In the genomic region with DNA sequence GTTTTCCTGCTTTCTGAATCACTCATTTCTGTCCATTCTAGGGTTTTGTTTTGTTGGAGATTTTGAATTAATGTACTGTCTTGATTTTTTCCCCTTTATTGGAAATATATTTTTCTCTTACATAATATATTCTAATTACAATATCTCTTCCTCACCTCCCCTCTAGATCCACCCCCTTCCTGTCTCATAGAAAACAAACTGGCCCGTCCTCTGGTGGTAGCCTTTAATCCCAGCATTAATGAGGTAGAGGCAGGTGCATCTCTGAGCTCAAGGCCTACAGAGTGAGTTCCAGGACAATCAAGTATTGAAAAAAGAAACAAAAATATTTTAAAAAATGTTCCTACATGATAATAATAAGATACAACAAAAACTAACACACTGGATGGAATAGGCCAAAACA, we compare ENCODE assay signal across 20 mouse cellular contexts.
DNase-seq lines count a peak whose midpoint lies in the region; ATAC-seq and TF ChIP-seq lines count a peak whose summit lies in the region.
"Had no signal": no experiment of that assay in that cellular context is flagged by ENCODE, and none has a peak within 500 bp of the region (broad histone marks: within the 10 kb centered on the region; RNA-seq: fewer than 3 reads in every experiment).

No protein-coding gene starts in this region.

- no peak for TF ChIP-seq EP300 in heart, adult 2 months (IDR thresholded peaks at IDR 0.05; ENCODE audit: insufficient read depth, low read depth, low read length)

- no peak for DNase-seq in heart, adult 2 months
- DNase-seq in heart, embryonic 10.5 days (ENCODE audit: low spot score), result no peak
- peak; percentile 55 for DNase-seq in A20 (ENCODE audit: low read depth, low spot score)
- DNase-seq in left cerebral cortex, postnatal 36 days (ENCODE audit: low spot score in 2 of 2), result no peak
- no peak for DNase-seq in frontal cortex, postnatal 36 days (ENCODE audit: low spot score in 2 of 2)
- DNase-seq: cerebellum, postnatal 10 days; embryo, embryonic 11 days; kidney, adult 11 months; kidney, postnatal 10 days; layer of hippocampus, adult 9-11 months; lung, adult 18-20 months; lung, postnatal 4 days; right cerebral cortex, postnatal 14 days; thymus, postnatal 25 days had no signal

- no peaks in the 10 kb centered on the region for H3K9me3 ChIP-seq in heart, embryonic 10.5 days
- no peaks in the 10 kb centered on the region for H3K9me3 ChIP-seq in liver, embryonic 16.5 days (replicated peaks; ENCODE audit: control insufficient read depth, low read length)
- H3K9me3 ChIP-seq: embryonic facial prominence, embryonic 15.5 days; midbrain, embryonic 13.5 days had no signal

- ATAC-seq in liver, embryonic 16.5 days (ENCODE audit: low read depth), result no peak
- ATAC-seq: forebrain, embryonic 14.5 days; midbrain, embryonic 13.5 days had no signal

- peak; percentile 50 for TF ChIP-seq CTCF in heart, adult 2 months (IDR thresholded peaks at IDR 0.05)
- no peak for TF ChIP-seq CTCF in bone marrow macrophage, adult 2 months (IDR thresholded peaks at IDR 0.05; ENCODE audit: low read depth, low read length)

- peak overlapping the region; percentile 83 for H3K4me2 ChIP-seq in liver, embryonic 16.5 days (ENCODE audit: low read depth, low read length)
- H3K4me2 ChIP-seq: embryonic facial prominence, embryonic 15.5 days; hindbrain, embryonic 14.5 days; midbrain, embryonic 13.5 days had no signal

- peak overlapping the region; percentile 80 for H3K27ac ChIP-seq in heart, adult 2 months
- H3K27ac ChIP-seq in heart, embryonic 10.5 days, result no peak overlapping the region
- peak overlapping the region; percentile 80 for H3K27ac ChIP-seq in bone marrow macrophage, adult 2 months (ENCODE audit: insufficient read depth, low read depth, low read length)
- peak overlapping the region; percentile 81 for H3K27ac ChIP-seq in liver, embryonic 16.5 days (ENCODE audit: low read length)
- H3K27ac ChIP-seq: embryonic facial prominence, embryonic 15.5 days; hindbrain, embryonic 14.5 days; midbrain, embryonic 13.5 days had no signal

- intact Hi-C loops in heart, adult 2 months (cut with DNase I), result no loop called here
- intact Hi-C loops in left cerebral cortex, postnatal 36 days (cut with DNase I), result no loop called here

- H3K79me2 ChIP-seq in heart, adult 2 months (replicated peaks; ENCODE audit: control insufficient read depth, insufficient read depth, low read length), result peaks cover 12% of the 10 kb centered on the region

- H3K4me1 ChIP-seq in heart, adult 2 months (ENCODE audit: control insufficient read depth, insufficient read depth, low read length), result peaks cover 20% of the 10 kb centered on the region
- H3K4me1 ChIP-seq in heart, embryonic 10.5 days, result peaks cover 3% of the 10 kb centered on the region; the same call in 1 of the 2 replicates
- H3K4me1 ChIP-seq in bone marrow macrophage, adult 2 months (ENCODE audit: control insufficient read depth, insufficient read depth, low read length), result peaks cover 29% of the 10 kb centered on the region
- H3K4me1 ChIP-seq in liver, embryonic 16.5 days (ENCODE audit: control insufficient read depth, low read depth, low read length), result peaks cover 18% of the 10 kb centered on the region
- H3K4me1 ChIP-seq: midbrain, embryonic 13.5 days had no signal

- no peak overlapping the region for H3K4me3 ChIP-seq in heart, adult 2 months
- no peak overlapping the region for H3K4me3 ChIP-seq in heart, embryonic 10.5 days
- no peak overlapping the region for H3K4me3 ChIP-seq in bone marrow macrophage, adult 2 months (ENCODE audit: insufficient read depth, low read length)
- no peak overlapping the region for H3K4me3 ChIP-seq in liver, embryonic 16.5 days (ENCODE audit: low read depth, low read length)
- H3K4me3 ChIP-seq: embryonic facial prominence, embryonic 15.5 days; midbrain, embryonic 13.5 days had no signal

- WGBS in heart, adult 2 months, result 35% methylated on average over 1 of the region's 1 CpGs
- 64% methylated on average over 1 of the region's 1 CpGs for WGBS in heart, embryonic 10.5 days
- 32% methylated on average over 1 of the region's 1 CpGs for WGBS in liver, embryonic 16.5 days (ENCODE audit: insufficient replicate concordance)

- H3K36me3 ChIP-seq in heart, adult 2 months (ENCODE audit: control insufficient read depth, insufficient read depth, low read length), result peaks cover 37% of the 10 kb centered on the region
- 0 out of 2 replicates have a peak, but pooled peaks cover 2% of the 10 kb centered on the region for H3K36me3 ChIP-seq in heart, embryonic 10.5 days
- H3K36me3 ChIP-seq in liver, embryonic 16.5 days (ENCODE audit: control insufficient read depth, insufficient read depth), result peaks cover 2% of the 10 kb centered on the region; the same call in 1 of the 2 replicates
- H3K36me3 ChIP-seq: embryonic facial prominence, embryonic 15.5 days; midbrain, embryonic 13.5 days had no signal

- TF ChIP-seq POLR2A in heart, adult 2 months (IDR thresholded peaks at IDR 0.05; ENCODE audit: insufficient read depth, low read depth, low read length), result no peak
- no peak for TF ChIP-seq POLR2A in bone marrow macrophage, adult 2 months (IDR thresholded peaks at IDR 0.05; ENCODE audit: borderline replicate concordance, low read depth, low read length)

- H3K9ac ChIP-seq in heart, adult 2 months (ENCODE audit: low read depth, low read length), result no peak overlapping the region
- peak overlapping the region; percentile 9; the same call in 1 of the 2 replicates for H3K9ac ChIP-seq in liver, embryonic 16.5 days (ENCODE audit: low read depth, low read length)
- H3K9ac ChIP-seq: embryonic facial prominence, embryonic 15.5 days; hindbrain, embryonic 14.5 days; midbrain, embryonic 13.5 days had no signal

- no peaks in the 10 kb centered on the region for H3K27me3 ChIP-seq in heart, adult 2 months (ENCODE audit: control insufficient read depth, insufficient read depth, low read length)
- no peaks in the 10 kb centered on the region for H3K27me3 ChIP-seq in heart, embryonic 10.5 days (ENCODE audit: insufficient read depth, poor library complexity, severe bottlenecking)
- no peaks in the 10 kb centered on the region for H3K27me3 ChIP-seq in liver, embryonic 16.5 days (ENCODE audit: control insufficient read depth, insufficient read depth, low read depth, low read length)
- H3K27me3 ChIP-seq: embryonic facial prominence, embryonic 15.5 days; midbrain, embryonic 13.5 days had no signal
